Mouse (Mus musculus) G1E (cell line): Measurements from ENCODE around the gene Ccdc88c.

ENCODE experiments used
- CTCF ChIP-seq: IDR thresholded peaks from 2 replicates; pipeline ENCODE4 v1.5.1; 2012; ENCODE audit warnings: low read depth, low read length, inconsistent platforms, mixed read lengths
- POLR2AphosphoS5 ChIP-seq: IDR thresholded peaks from 2 replicates; pipeline ENCODE4 v1.6.1; 2012; ENCODE audit warnings: low read depth, low read length, inconsistent platforms; ENCODE audit not compliant: insufficient replicate concordance
- TAL1 ChIP-seq: conservative IDR thresholded peaks from 2 replicates; pipeline ENCODE4 v1.6.1; 2012; ENCODE audit warnings: low read depth, low read length, inconsistent platforms, mixed read lengths

GRCm38 (mm10) chr12:101039956-101040355 is 11.1 kb upstream of the Ccdc88c start:
- no peak for TF ChIP-seq CTCF
- no peak for TF ChIP-seq TAL1
- no peak for TF ChIP-seq POLR2AphosphoS5
